Mouse (Mus musculus) spleen, postnatal 0 days (tissue): ENCODE measurements around the gene Kif2c. TPM values are rescaled to one million over a fixed set of nuclear protein-coding genes. Genes with fewer than 3 reads are reported as not detected.

Experiments
- polyA plus RNA-seq: library from polyadenylated mRNA; unstranded; fragments of >200 nt; fragmentation: Nextera tagmentation; extraction: Ambion mirVana; gene quantifications from 2 replicates; pipeline ENCODE4 v1.2.1, GENCODE M21; 2015

Kif2c gene
- 30.7 and 33.6 TPM in 2 replicates for polyA plus RNA-seq

GRCm38 (mm10) chr4:117181863-117182758 is at the start of gene Kif2c:
TSS of gene Kif2c (minus strand) at chr4:117182639.

GRCm38 (mm10) chr4:117155792-117156355 is 26.6 kb downstream of the Kif2c start, which contains the start of gene Rps8:
TSS of gene Rps8 (minus strand) at chr4:117156243.

GRCm38 (mm10) chr4:117133817-117134600 is 48.4 kb downstream of the Kif2c start, which contains the start of gene Plk3:
TSS of gene Plk3 (minus strand) at chr4:117133963.

GRCm38 (mm10) chr4:117126675-117127290 is 55.7 kb downstream of the Kif2c start, which contains the start of gene Tctex1d4:
TSS of gene Tctex1d4 (plus strand) at chr4:117126794.

GRCm38 (mm10) chr4:117125348-117125909 is 57.0 kb downstream of the Kif2c start, which contains the start of gene Btbd19:
TSS of gene Btbd19 (minus strand) at chr4:117125725.

Other genes starting within 250 kb of the Kif2c start
- 523 and 599 TPM in 2 replicates for gene Urod, start 188.2 kb downstream of the Kif2c start, polyA plus RNA-seq
- gene Hectd3, start 187.3 kb downstream of the Kif2c start, polyA plus RNA-seq = 6.7 and 7.3 TPM in 2 replicates
- gene Eif2b3, start 163.2 kb downstream of the Kif2c start, polyA plus RNA-seq = 30.1 and 34.1 TPM in 2 replicates
- gene Ptch2, start 86.6 kb downstream of the Kif2c start, polyA plus RNA-seq = 0.72 and 1.4 TPM in 2 replicates
- 6.3 and 7.6 TPM in 2 replicates for gene Btbd19, start 56.9 kb downstream of the Kif2c start, polyA plus RNA-seq
- 0.25 and 0.36 TPM in 2 replicates for gene Tctex1d4, start 55.8 kb downstream of the Kif2c start, polyA plus RNA-seq
- gene Plk3, start 48.7 kb downstream of the Kif2c start, polyA plus RNA-seq = 1.3 and 1.7 TPM in 2 replicates
- gene Rps8, start 26.4 kb downstream of the Kif2c start, polyA plus RNA-seq = 1,013 and 1,054 TPM in 2 replicates
- gene Tmem53, start 69.3 kb upstream of the Kif2c start, polyA plus RNA-seq = 4.1 and 6.7 TPM in 2 replicates
- 0.08 and 0.10 TPM in 2 replicates for gene Armh1, start 69.5 kb upstream of the Kif2c start, polyA plus RNA-seq